Mouse (Mus musculus): ENCODE measurements around the gene Nrxn2.

Gene Nrxn2

GRCm38 (mm10) chr19:6392743-6393393 is 25.7 kb upstream of the Nrxn2 start:
- in situ Hi-C loops (cut with MboI, MseI) = no loop called here

GRCm38 (mm10) chr19:6393637-6394036 is 24.9 kb upstream of the Nrxn2 start:
- in situ Hi-C loops (cut with MboI, MseI) = no loop called here

GRCm38 (mm10) chr19:6396237-6396636 is 22.3 kb upstream of the Nrxn2 start:
- in situ Hi-C loops (cut with MboI, MseI) = no loop called here

GRCm38 (mm10) chr19:6397582-6398249 is 20.8 kb upstream of the Nrxn2 start:
- in situ Hi-C loops (cut with MboI, MseI) = no loop called here

- in situ Hi-C loops (cut with MboI, MseI) = no loop called here
Observed at GRCm38 (mm10) chr19:6398447-6399284, 19.9 kb upstream of the Nrxn2 start.

GRCm38 (mm10) chr19:6399285-6400095 is 19.0 kb upstream of the Nrxn2 start, which contains the start of gene Rasgrp2:
Rasgrp2 (plus strand) TSS chr19:6399340.
- in situ Hi-C loops (cut with MboI, MseI) = no loop called here

GRCm38 (mm10) chr19:6400096-6401086 is 18.1 kb upstream of the Nrxn2 start:
- in situ Hi-C loops (cut with MboI, MseI) = no loop called here

GRCm38 (mm10) chr19:6401131-6401815 is 17.3 kb upstream of the Nrxn2 start:
- in situ Hi-C loops (cut with MboI, MseI) = no loop called here

GRCm38 (mm10) chr19:6401951-6402350 is 16.6 kb upstream of the Nrxn2 start:
- in situ Hi-C loops (cut with MboI, MseI) = no loop called here

- in situ Hi-C loops (cut with MboI, MseI) = no loop called here
Observed at GRCm38 (mm10) chr19:6403869-6404268, 14.7 kb upstream of the Nrxn2 start.

GRCm38 (mm10) chr19:6405433-6405832 is 13.1 kb upstream of the Nrxn2 start:
- in situ Hi-C loops (cut with MboI, MseI) = no loop called here

- in situ Hi-C loops (cut with MboI, MseI) = no loop called here
Observed at GRCm38 (mm10) chr19:6407109-6407508, 11.4 kb upstream of the Nrxn2 start.

GRCm38 (mm10) chr19:6407816-6408510 is 10.6 kb upstream of the Nrxn2 start:
- in situ Hi-C loops (cut with MboI, MseI) = no loop called here

GRCm38 (mm10) chr19:6408749-6409148 is 9.8 kb upstream of the Nrxn2 start:
- in situ Hi-C loops (cut with MboI, MseI) = no loop called here

GRCm38 (mm10) chr19:6409176-6409575 is 9.4 kb upstream of the Nrxn2 start:
- in situ Hi-C loops (cut with MboI, MseI) = no loop called here

GRCm38 (mm10) chr19:6409936-6410335 is 8.6 kb upstream of the Nrxn2 start:
- in situ Hi-C loops (cut with MboI, MseI) = no loop called here

GRCm38 (mm10) chr19:6412798-6413197 is 5.7 kb upstream of the Nrxn2 start:
- in situ Hi-C loops (cut with MboI, MseI) = no loop called here

- in situ Hi-C loops (cut with MboI, MseI) = loop anchor here (5.0 kb wide), 1 partner anchor 62 kb away; no protein-coding TSS in a partner anchor
Observed at GRCm38 (mm10) chr19:6415454-6415853, 3.1 kb upstream of the Nrxn2 start.

All from T-helper 2 cell (primary cell).